Mouse (Mus musculus): Measurements from ENCODE around the gene Lgr4. TPM values are rescaled to one million over a fixed set of nuclear protein-coding genes. Genes with fewer than 3 reads are reported as not detected.

Lgr4 gene
- total and polyA plus RNA-seq, 2 experiments = 16.9 to 53.9 TPM

DNA sequence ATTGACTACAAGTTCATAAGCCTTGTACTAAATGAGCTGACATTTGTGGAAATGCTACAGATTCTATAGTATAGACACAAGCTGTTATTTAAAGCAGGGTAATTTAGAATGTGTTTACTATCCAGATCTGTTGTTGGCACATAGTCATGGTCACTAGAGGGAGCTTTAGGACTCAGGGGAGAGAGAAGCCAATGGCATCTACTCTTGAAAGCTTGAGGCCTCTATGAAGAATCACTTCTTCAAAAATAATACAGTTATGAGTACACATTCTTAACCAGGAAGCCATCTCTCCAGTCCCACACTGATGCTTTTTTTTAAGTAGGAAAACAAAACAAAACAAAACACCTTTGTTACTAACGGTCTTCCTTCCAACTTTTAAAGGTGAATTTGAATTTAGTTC, 145.7 kb downstream of the Lgr4 start:
- 85% methylated on average over 1 of the region's 1 CpGs for WGBS
- TF ChIP-seq POLR2A (IDR thresholded peaks at IDR 0.05; ENCODE audit: extremely low read depth, insufficient read depth, low read length) = no peak
- TF ChIP-seq CTCF (IDR thresholded peaks at IDR 0.05; ENCODE audit: low read depth, low read length) = peak; percentile 22; the same call in 1 of the 2 replicates
- peak; percentile 33 for DNase-seq (ENCODE audit: extremely low read depth, low read depth, low spot score)

More for the DNA sequence above, 145.7 kb downstream of the Lgr4 start:
- Histone ChIP-seq H3K27ac (replicated peaks; ENCODE audit: insufficient read depth, low read depth, low read length) (no peak overlapping the region), H3K4me3 (ENCODE audit: insufficient read depth, low read depth, low read length) (no peak overlapping the region), H3K79me2 (ENCODE audit: control insufficient read depth, insufficient read depth, low read length) (no peaks in the 10 kb centered on the region), H3K27me3 (ENCODE audit: control insufficient read depth, insufficient read depth, low read length) (no peaks in the 10 kb centered on the region), H3K4me1 (ENCODE audit: control insufficient read depth, insufficient read depth, low read length) (no peaks in the 10 kb centered on the region), H3K9ac (ENCODE audit: low read depth, low read length) (no peak overlapping the region), H3K36me3 (ENCODE audit: control insufficient read depth, insufficient read depth, low read length) (no peaks in the 10 kb centered on the region)

Other genes starting within 250 kb of the Lgr4 start
- 0.83 and 0.87 TPM in 2 replicates for gene Bdnf, start 242.9 kb upstream of the Lgr4 start, total RNA-seq (2014; rRNA removed)
- gene Bdnf, start 242.9 kb upstream of the Lgr4 start, polyA plus RNA-seq (2012; rRNA removed) = 0.09 and 0.41 TPM in 2 replicates
- gene Lin7c, start 26.8 kb upstream of the Lgr4 start, total RNA-seq (2014; rRNA removed) = 32.6 and 35.8 TPM in 2 replicates
- gene Lin7c, start 26.8 kb upstream of the Lgr4 start, polyA plus RNA-seq (2012; rRNA removed) = 5.3 and 5.4 TPM in 2 replicates
- gene Ccdc34, start 100.2 kb downstream of the Lgr4 start, total RNA-seq (2014; rRNA removed) = 1.1 and 1.4 TPM in 2 replicates
- gene Ccdc34, start 100.2 kb downstream of the Lgr4 start, polyA plus RNA-seq (2012; rRNA removed) = 0.61 and 0.66 TPM in 2 replicates

Data from liver, adult 2 months (tissue).